Mouse (Mus musculus): ENCODE measurements at regions not wholly inside any gene's neighbourhood (a gene's known extent, or its start where the extent isn't known, plus 50 kb on each side); places are given as distances from the start of the nearest gene placed in this dataset.
"Not testable (repeated sequence)": the region's sequence is repeated elsewhere in the genome, so short reads cannot be mapped to it uniquely, and the experiment has no call there.

DNA sequence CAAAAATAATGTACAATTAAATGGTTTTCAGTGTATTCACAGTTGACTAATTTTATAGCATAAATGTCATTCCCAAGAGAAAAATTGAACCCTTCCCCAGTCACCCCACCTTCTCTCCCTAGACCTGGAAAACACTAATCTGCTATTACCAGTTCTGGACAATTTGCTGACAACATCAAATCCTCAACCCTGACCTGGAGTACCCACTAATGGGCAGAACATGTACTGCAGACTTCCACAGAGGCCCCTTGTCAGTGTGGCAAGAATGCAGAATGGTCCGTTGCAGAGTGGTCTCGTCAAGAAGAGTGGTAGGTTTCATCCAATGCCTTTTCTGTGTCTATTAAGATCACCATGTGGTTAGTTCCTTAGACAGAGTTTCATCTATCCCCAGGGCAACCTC lies 121.0 kb upstream of the Ppp2r2d start:
- no peak; the same call in 1 of the 2 replicates for TF ChIP-seq CTCF (IDR thresholded peaks at IDR 0.05)
- Histone ChIP-seq H3K9ac (replicated peaks; ENCODE audit: low read length, poor library complexity, severe bottlenecking) (no peak overlapping the region), H3K4me2 (ENCODE audit: low read depth, low read length, poor library complexity, severe bottlenecking) (no peak overlapping the region), H3K4me1 (ENCODE audit: insufficient read depth, low read length) (no peaks in the 10 kb centered on the region; the same call in 1 of the 2 replicates), H3K9me3 (ENCODE audit: low read length) (no peaks in the 10 kb centered on the region), H3K4me3 (ENCODE audit: low read depth, low read length) (no peak overlapping the region), H3K36me3 (ENCODE audit: insufficient read depth, low read length) (no peaks in the 10 kb centered on the region), H3K27ac (ENCODE audit: low read depth, low read length) (no peak overlapping the region), H3K27me3 (ENCODE audit: insufficient read depth, low read length) (no peaks in the 10 kb centered on the region)
- ATAC-seq (ENCODE audit: low FRiP score) (no peak), DNase-seq (ENCODE audit: low spot score) (no peak)
- WGBS = 86% methylated on average over 2 of the region's 2 CpGs

DNA sequence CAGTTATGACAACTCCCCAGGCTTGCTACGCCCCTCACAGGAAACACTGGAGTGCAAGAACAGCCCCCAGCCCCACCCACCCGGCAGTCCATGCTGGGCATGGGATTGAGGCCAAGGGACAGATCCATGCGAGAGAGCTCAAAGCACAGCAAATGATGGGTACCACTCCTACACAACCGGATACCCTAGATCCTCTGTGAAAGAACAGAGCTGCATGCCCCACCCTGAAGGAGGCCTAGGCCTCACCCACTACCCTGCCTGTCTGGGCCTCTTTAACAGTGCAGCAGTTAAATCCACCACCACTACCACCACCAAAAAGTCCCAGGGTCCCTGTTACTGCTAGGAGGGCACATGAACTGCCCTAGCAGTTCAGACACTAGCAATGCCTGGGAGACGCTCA lies 126.3 kb upstream of the Ppp2r2d start:
- ATAC-seq (ENCODE audit: low FRiP score) (no peak), DNase-seq (ENCODE audit: low spot score) (no peak)
- Histone ChIP-seq H3K27me3 (ENCODE audit: insufficient read depth, low read length) (no peaks in the 10 kb centered on the region), H3K4me3 (ENCODE audit: low read depth, low read length) (no peak overlapping the region), H3K9me3 (ENCODE audit: low read length) (no peaks in the 10 kb centered on the region), H3K9ac (replicated peaks; ENCODE audit: low read length, poor library complexity, severe bottlenecking) (no peak overlapping the region), H3K4me1 (ENCODE audit: insufficient read depth, low read length) (no peaks in the 10 kb centered on the region), H3K36me3 (ENCODE audit: insufficient read depth, low read length) (no peaks in the 10 kb centered on the region), H3K27ac (ENCODE audit: low read depth, low read length) (no peak overlapping the region), H3K4me2 (ENCODE audit: low read depth, low read length, poor library complexity, severe bottlenecking) (no peak overlapping the region)
- 71% methylated on average over 5 of the region's 5 CpGs for WGBS
- TF ChIP-seq CTCF (IDR thresholded peaks at IDR 0.05) = no peak

DNA sequence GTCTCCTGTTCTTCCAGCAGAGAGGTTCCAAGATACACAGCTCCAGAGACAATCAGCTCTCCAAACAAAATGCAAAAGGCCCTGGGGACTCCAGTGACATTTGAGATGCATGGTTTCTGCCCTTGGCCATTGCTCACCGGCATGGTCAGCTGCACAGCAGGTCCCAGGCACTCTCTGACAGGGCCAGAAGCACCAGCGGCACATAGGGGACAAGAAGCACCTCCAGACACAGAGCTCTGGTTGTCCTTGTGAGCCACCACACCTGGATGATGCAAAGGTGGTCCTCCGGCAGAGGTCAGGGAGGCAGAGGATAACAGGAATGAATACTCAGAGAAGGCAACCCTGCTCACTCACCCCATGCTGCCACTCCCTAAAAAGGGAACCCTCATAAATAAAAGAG lies 126.8 kb upstream of the Ppp2r2d start:
- 75% methylated on average over 3 of the region's 3 CpGs for WGBS

DNA sequence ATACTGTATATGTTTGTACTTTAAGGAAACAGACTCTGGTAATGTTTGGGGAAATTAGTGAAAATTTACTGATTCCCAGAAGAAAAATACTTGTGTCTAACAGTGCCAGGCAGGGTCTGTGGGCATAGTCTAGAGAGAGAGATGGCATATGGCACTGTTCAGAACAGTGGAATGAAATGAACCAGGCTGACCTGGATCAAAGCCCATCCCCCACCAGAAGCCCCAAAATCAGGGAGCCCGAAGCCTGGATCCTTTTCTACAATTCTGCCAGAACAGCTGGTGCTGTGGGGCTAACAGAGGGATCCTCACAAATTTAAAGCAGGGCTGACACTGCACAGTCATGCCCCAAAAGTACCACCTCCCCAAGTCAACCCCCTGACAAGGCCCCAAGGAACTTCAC lies 131.1 kb upstream of the Ppp2r2d start:
- no peak overlapping the region for H3K9ac ChIP-seq (replicated peaks; ENCODE audit: low read length, poor library complexity, severe bottlenecking)
- no peak for TF ChIP-seq CTCF (IDR thresholded peaks at IDR 0.05)
- H3K4me3 ChIP-seq (ENCODE audit: low read depth, low read length) = no peak overlapping the region
- H3K27ac ChIP-seq (ENCODE audit: low read depth, low read length) = no peak overlapping the region
- DNase-seq (ENCODE audit: low spot score) = no peak
- no peaks in the 10 kb centered on the region for H3K9me3 ChIP-seq (ENCODE audit: low read length)
- ATAC-seq (ENCODE audit: low FRiP score) = no peak
- no peaks in the 10 kb centered on the region for H3K27me3 ChIP-seq (ENCODE audit: insufficient read depth, low read length)
- 76% methylated on average over 1 of the region's 1 CpGs for WGBS
- H3K4me1 ChIP-seq (ENCODE audit: insufficient read depth, low read length) = no peaks in the 10 kb centered on the region
- no peak overlapping the region for H3K4me2 ChIP-seq (ENCODE audit: low read depth, low read length, poor library complexity, severe bottlenecking)
- no peaks in the 10 kb centered on the region for H3K36me3 ChIP-seq (ENCODE audit: insufficient read depth, low read length)

More for the DNA sequence above, 126.8 kb upstream of the Ppp2r2d start:
- Histone ChIP-seq H3K36me3 (ENCODE audit: insufficient read depth, low read length) (no peaks in the 10 kb centered on the region), H3K9ac (replicated peaks; ENCODE audit: low read length, poor library complexity, severe bottlenecking) (no peak overlapping the region), H3K27me3 (ENCODE audit: insufficient read depth, low read length) (no peaks in the 10 kb centered on the region), H3K9me3 (ENCODE audit: low read length) (no peaks in the 10 kb centered on the region), H3K4me1 (ENCODE audit: insufficient read depth, low read length) (no peaks in the 10 kb centered on the region), H3K4me3 (ENCODE audit: low read depth, low read length) (no peak overlapping the region), H3K27ac (ENCODE audit: low read depth, low read length) (no peak overlapping the region), H3K4me2 (ENCODE audit: low read depth, low read length, poor library complexity, severe bottlenecking) (no peak overlapping the region)
- ATAC-seq (ENCODE audit: low FRiP score) (no peak), DNase-seq (ENCODE audit: low spot score) (no peak)
- TF ChIP-seq CTCF (IDR thresholded peaks at IDR 0.05) = no peak

DNA sequence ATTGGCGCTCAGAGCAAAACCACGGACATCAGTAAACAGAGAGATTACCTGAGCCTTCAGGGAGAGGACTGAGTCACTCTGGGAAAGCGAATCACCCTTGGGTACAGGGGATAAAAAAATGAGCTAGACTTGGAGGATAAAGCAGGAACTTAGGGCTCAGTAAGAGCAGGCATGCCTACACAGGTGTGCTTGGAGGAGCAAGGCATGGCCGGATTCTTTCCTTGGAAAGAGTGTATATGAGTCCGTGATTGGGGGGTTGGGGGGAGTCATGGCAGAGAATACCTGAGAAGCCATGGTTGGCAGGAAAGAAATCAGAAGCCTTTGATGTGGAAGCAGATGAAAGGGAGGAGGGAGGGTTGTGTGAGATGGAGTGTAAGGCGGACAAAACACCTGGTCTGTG lies 137.5 kb upstream of the Ppp2r2d start:
- H3K9me3 ChIP-seq (ENCODE audit: low read length) = no peaks in the 10 kb centered on the region
- no peaks in the 10 kb centered on the region for H3K4me1 ChIP-seq (ENCODE audit: insufficient read depth, low read length)
- no peak overlapping the region for H3K4me2 ChIP-seq (ENCODE audit: low read depth, low read length, poor library complexity, severe bottlenecking)
- H3K36me3 ChIP-seq (ENCODE audit: insufficient read depth, low read length) = no peaks in the 10 kb centered on the region
- DNase-seq (ENCODE audit: low spot score) (no peak), ATAC-seq (ENCODE audit: low FRiP score) (no peak)
- no peak overlapping the region for H3K27ac ChIP-seq (ENCODE audit: low read depth, low read length)
- no peak overlapping the region for H3K4me3 ChIP-seq (ENCODE audit: low read depth, low read length)
- TF ChIP-seq CTCF (IDR thresholded peaks at IDR 0.05) = no peak
- H3K9ac ChIP-seq (replicated peaks; ENCODE audit: low read length, poor library complexity, severe bottlenecking) = no peak overlapping the region
- no peaks in the 10 kb centered on the region for H3K27me3 ChIP-seq (ENCODE audit: insufficient read depth, low read length)
- WGBS = 83% methylated on average over 6 of the region's 6 CpGs

DNA sequence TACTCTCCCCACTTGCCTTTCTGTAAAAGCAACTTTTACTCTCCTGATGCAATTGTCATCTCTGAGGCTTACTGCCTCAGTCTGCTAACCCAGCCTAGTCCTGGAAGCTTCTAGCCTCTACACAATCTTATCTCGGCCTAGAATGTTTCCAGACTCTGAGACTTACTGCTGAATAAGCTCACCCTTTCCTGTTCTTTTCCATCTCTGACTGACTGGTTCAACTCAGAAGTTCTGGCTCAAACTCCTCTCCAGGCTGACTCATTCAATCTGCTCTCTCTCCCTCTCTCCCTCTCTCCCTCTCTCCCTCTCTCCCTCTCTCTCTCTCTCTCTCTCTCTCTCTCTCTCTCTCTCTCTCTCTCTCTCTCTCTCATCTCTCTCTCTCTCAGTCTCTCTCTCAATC lies 146.3 kb upstream of the Ppp2r2d start:
- H3K9me3 ChIP-seq (ENCODE audit: low read length); H3K4me1 ChIP-seq (ENCODE audit: insufficient read depth, low read length); H3K36me3 ChIP-seq (ENCODE audit: insufficient read depth, low read length); H3K4me3 ChIP-seq (ENCODE audit: low read depth, low read length); ATAC-seq (ENCODE audit: low FRiP score); DNase-seq (ENCODE audit: low spot score); H3K27ac ChIP-seq (ENCODE audit: low read depth, low read length); H3K4me2 ChIP-seq (ENCODE audit: low read depth, low read length, poor library complexity, severe bottlenecking); H3K9ac ChIP-seq (replicated peaks; ENCODE audit: low read length, poor library complexity, severe bottlenecking); H3K27me3 ChIP-seq (ENCODE audit: insufficient read depth, low read length): not testable (repeated sequence)
- WGBS = 65% methylated on average over 1 of the region's 1 CpGs

DNA sequence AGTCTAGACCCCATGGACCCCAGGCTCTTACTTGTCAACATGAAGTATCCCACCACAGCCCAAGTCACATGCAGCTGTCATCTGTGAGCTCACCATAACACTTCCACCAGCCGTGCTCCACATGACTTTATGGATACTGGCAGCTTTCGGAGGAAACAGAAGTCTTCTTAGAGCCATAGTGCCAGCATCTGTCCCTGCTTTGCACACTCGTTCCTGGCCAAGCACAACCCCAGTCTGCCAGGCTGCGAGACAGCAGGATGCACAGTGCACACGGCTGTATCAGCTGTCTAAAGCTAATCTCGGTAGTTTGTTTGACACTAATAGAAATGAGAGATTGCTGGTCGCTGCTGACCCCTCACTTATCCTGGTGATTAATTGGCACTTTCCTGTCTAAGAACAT lies 163.7 kb upstream of the Ppp2r2d start:
- H3K27ac ChIP-seq (ENCODE audit: low read depth, low read length) = no peak overlapping the region
- no peak overlapping the region for H3K4me2 ChIP-seq (ENCODE audit: low read depth, low read length, poor library complexity, severe bottlenecking)
- no peak for TF ChIP-seq CTCF (IDR thresholded peaks at IDR 0.05)
- H3K9me3 ChIP-seq (ENCODE audit: low read length) = no peaks in the 10 kb centered on the region
- H3K36me3 ChIP-seq (ENCODE audit: insufficient read depth, low read length) = no peaks in the 10 kb centered on the region
- WGBS = 81% methylated on average over 7 of the region's 7 CpGs
- DNase-seq (ENCODE audit: low spot score) (peak; percentile 60), ATAC-seq (ENCODE audit: low FRiP score) (no peak)
- H3K4me1 ChIP-seq (ENCODE audit: insufficient read depth, low read length) = no peaks in the 10 kb centered on the region
- no peak overlapping the region for H3K9ac ChIP-seq (replicated peaks; ENCODE audit: low read length, poor library complexity, severe bottlenecking)
- H3K27me3 ChIP-seq (ENCODE audit: insufficient read depth, low read length) = no peaks in the 10 kb centered on the region
- H3K4me3 ChIP-seq (ENCODE audit: low read depth, low read length) = no peak overlapping the region

Data from midbrain, postnatal 0 days (tissue).